Mouse (Mus musculus) kidney, adult 9 months (tissue): ENCODE measurements at regions not wholly inside any gene's neighbourhood (a gene's known extent, or its start where the extent isn't known, plus 50 kb on each side); places are given as distances from the start of the nearest gene placed in this dataset.
"Not testable (repeated sequence)": the region's sequence is repeated elsewhere in the genome, so short reads cannot be mapped to it uniquely, and the experiment has no call there.

ENCODE experiments used
- DNase-seq: peaks from one replicate; pipeline ENCODE4 v3.0.0; 2022

DNA sequence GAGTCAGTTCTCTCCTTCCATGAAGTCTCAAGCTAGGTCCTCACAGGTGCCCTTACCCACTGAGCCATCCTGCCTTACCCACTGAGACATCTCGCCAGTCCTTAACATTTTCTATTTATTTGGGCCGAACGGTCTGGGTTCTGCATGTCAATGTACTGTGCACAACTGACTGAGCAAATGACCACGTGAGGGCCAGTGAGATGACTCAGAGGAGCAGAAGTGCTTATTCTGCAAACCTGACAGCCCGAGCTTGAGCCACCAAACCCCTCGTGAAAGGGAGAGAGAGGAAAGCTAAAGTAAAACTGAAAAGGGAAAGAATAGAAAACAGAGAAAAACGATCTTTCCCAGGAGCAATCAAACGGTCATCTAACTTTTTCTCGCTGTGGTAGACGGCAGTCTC, 52.2 kb upstream of the Nmd3 start:
- peak; percentile 9 for DNase-seq

DNA sequence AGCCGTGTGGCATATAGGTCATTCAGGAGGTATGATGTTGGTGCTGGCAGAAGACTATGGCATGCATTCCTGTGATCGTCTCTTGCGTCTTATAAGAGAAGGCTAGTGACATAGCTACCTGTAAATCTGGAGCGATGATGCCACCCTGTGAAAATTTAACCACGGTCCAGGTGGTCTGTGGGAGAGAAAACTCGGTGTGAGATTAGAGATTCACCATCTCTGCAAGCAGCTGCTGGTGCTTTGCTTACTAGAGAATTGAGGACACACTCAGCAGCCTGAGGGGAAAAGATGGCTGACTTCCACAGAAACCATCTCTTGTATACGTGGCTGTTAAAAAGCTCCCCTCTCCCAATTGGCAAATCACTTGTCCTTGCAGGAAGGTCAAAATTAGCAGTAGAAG, 54.0 kb upstream of the Nmd3 start:
- no peak for DNase-seq

DNA sequence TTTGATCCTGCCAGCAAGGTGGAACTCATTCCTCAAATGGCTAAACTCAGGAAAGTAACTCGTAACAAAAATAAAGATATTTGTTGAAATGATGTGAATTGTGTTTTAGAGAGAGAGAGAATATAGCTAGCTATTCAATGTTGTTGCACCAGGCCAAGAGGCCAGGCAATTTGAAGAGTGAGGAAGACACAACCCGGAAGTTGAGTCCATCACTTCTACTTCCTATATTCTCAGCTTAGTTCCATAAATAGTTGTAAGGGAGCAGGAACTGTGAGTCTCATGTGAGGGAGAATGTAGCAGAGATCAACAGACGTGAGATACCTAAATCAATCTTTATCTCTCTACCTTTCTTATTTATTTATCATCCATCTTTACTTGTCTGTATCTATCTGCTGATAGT, 54.4 kb upstream of the Nmd3 start:
- no peak for DNase-seq

DNA sequence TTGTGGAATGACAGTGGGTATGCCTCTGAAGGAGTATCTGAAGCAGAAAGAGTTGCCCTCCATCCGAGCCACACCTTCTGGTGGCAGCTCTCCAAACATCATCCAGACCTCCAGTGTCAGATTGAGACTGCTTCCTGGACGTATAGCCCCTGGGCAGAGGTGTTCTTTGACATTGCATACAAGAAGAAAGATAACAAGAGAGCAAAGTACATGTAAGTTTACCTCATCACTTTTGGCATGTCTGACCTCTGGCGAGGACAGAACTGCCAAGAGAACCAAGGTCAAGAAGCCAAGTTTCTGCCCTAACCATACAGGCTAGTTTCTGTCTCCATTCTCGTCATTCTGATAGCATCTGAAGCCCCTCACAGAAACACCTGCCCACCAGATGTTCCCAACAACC, 57.5 kb upstream of the Nmd3 start:
- no peak for DNase-seq

DNA sequence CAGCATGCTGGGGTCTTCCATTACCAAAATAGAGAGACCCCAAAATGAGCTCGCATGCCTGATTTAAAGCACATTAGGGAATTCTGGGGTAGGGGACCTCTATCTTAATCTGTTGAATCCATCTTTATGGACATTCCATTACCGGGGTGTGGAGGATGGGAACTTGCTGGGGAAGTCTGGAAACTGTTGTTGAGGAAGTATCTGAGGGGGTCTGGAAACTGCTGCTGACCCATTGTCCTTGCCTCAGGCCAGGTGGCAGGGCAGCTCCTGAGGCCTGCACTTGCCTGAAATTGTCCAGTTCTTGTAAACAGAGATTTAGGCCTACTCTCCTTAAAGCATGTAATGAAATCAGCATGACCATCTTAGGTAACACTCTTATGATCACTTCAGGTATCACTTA, 59.4 kb upstream of the B3galnt1 start:
- no peak for DNase-seq

DNA sequence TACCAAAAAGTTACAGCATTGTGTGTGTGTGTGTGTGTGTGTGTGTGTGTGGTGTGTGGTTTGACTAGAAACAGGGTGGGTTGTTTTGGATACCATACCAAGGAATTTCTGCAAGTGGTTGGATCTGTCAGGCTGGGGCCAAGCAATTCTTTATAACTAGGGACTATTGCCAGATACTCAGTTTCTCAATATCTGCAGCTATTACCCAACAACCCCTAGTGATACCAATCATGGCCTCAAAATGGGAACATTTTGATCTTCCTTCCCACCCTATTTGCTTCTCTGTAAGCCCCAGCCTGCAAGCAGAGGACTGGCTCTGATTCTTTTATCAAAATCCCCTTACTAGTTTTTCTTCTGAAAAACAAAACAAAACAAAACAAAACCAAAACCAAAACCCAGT, 58.8 kb upstream of the B3galnt1 start:
- DNase-seq, result no peak

DNA sequence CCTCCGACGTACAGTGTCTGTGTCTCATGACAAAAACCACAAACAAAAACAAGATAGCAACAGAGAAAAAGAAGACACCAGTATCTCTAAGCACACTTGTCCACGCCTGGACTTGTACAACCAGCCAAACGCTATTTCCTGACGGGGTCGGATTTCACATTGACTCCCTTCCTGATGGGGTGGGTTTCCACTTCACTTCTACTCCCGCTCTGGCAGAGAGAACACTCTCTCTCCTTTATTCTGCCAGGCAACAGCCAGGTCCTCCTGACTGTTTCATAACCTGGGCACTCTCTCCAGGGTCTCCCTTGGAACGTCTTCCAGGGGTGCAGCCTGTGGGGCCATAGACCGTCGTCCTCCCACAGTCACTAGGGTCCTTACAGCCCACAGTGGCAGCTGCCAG, 56.9 kb upstream of the B3galnt1 start:
- not testable (repeated sequence) for DNase-seq

DNA sequence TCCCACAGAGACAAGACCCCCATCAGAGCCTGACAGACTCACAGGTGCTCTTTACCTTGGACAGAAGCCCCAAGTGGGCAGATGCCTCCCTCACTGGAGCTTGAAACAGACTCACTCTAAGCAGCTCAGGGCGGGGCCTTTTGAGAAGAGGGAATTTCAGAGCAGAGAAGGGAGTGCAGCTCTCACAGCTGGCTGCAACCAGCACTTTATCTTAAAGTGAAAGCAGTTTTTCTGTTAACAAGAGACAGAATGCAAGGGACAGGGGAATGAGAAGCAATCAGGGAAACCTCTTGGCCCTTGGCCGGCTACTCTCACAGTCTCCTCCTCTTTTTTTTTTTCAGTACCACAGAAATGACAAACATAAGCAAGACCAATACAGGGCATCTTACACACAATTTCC, 56.2 kb upstream of the B3galnt1 start:
- DNase-seq, result peak; percentile 14

DNA sequence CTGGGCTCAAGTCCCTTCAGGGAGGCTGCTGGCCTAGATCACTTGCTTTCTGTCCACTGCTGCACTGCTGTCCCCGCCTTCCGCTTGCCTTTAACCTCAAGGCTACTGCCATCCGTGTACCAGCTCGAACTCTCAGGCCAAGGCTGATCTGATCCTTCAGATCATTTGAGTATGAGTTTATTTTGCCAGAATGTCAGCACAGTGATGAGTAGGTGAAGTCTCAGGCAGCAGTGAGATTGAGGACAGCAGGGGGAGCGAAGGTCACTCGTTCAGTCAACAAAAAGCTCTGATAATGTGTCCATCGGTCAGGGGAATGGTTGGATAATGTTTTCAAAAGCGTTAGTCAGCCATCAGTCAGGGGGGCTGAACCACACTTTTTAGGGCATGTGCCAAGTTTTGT, 54.6 kb upstream of the B3galnt1 start:
- not testable (repeated sequence) for DNase-seq

DNA sequence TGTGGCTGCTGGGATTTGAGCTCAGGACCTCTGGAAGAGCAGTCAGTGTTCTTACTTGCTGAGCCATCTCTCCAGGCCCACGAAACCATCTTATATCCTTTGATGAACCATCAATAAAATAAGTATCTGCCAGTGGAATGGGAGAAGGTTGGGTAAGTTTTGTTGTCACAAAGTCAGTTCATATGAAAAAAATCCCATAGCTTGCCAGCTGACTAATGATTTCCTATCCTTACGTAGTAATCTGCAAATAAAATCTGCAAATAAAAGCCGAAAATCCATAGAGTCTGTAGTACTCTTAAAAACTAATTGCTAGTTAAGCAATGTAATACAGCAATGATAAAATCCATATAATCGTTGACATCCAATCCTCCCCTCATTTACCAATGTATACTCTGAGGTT, 50.8 kb upstream of the B3galnt1 start:
- DNase-seq, result no peak
